Mouse (Mus musculus) yolk sac, embryonic 10.5 days (tissue): ENCODE measurements around the gene Ing1.

Experiments used
- DNase-seq: peaks from one replicate; pipeline ENCODE4 v3.0.0-alpha.2; 2017; ENCODE audit warnings: low spot score

The Ing1 gene

GRCm38 (mm10) chr8:11554799-11555719 lies at the start of gene Ing1:
Gene Ing1 (plus strand): TSS chr8:11555571.
- peak; percentile 96 for DNase-seq

DNA sequence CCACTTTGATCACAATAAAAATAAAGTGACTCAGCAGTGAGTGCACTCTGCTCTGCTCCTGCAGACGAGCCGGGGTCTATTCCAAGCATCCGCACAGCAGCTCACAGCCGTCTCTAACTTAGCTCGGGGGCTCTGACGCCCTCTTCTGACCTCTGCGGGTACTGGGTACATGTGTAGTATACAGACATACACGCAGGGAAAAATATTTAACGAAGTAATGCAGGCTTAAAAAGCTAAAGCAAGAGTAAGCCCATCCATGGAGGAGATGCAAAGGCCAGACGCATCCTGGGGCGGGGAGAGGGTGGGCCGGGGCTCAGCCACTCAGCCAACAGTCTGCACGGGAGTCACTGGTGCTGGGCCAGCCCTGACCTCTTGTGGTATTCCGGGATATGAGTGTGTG lies 49.3 kb upstream of the Ing1 start:
- no peak for DNase-seq

- DNase-seq, result no peak
Measured at GRCm38 (mm10) chr8:11506802-11507201, 48.6 kb upstream of the Ing1 start.

GRCm38 (mm10) chr8:11508880-11509279 lies 46.5 kb upstream of the Ing1 start:
- no peak for DNase-seq

DNA sequence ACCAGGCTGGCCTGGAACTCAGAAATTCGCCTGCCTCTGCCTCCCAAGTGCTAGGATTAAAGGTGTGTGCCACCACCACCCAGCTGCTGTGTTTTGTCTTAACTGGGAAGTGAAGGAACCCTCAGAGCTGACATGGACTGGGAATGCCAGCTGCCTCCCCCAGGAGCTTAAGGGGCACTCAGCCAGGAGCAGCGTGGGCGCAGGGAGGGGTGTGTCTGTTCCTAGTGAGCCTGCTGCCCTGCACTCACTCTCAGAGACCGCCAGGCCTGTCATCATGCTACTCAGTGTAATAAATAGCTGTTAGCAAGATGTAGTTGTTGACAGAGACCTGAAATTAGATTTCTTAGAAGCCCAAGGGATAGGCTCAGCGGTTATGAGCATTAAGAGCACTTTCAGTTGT lies 44.4 kb upstream of the Ing1 start:
- DNase-seq, result no peak

DNA sequence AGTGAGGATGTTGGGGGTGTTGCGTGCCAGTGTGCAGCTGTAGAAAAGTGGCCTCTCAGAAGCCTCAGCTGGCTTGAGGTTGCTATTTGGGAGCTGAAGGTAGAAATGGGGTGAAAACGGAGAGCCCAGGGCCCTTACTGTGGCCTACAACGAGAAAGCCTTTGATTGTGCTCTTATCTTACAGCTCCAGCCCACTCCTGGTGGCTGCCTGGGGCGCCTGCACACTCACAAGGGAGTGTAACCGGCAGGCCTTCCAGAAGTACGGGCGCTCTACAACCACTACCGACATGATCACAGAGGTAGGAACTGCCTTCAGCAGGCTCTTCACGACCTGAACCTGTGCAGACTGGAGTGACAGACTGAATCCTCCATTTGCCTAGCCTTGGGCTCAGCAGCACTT lies 42.7 kb upstream of the Ing1 start:
- DNase-seq, result no peak

- DNase-seq, result no peak
Measured at GRCm38 (mm10) chr8:11513247-11513646, 42.1 kb upstream of the Ing1 start.

DNA sequence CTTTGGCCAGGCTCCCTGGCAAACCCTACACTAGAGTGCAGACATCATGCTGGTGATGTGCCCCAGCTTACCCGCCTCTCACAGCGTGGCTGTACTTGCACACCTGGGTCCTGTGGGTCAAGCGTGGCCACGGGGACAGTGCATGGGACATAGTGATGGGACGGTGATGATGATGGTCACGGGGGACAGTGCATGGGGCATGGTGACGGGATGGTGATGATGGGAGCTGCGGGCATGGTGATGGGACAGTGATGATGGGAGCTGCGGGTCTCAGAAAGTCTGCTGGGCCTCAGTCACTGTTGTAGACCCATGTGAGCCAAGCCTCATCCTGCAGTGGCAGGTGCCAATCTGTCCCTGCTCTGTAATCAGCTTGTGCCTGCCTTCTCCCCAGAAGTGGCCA lies 39.1 kb upstream of the Ing1 start:
- DNase-seq, result no peak

GRCm38 (mm10) chr8:11517366-11518055 lies 37.9 kb upstream of the Ing1 start:
- no peak for DNase-seq

GRCm38 (mm10) chr8:11518056-11518396 lies 37.3 kb upstream of the Ing1 start:
- no peak for DNase-seq

GRCm38 (mm10) chr8:11518676-11519075 lies 36.7 kb upstream of the Ing1 start:
- no peak for DNase-seq

- DNase-seq, result no peak
Measured at GRCm38 (mm10) chr8:11523331-11523730, 32.0 kb upstream of the Ing1 start.

GRCm38 (mm10) chr8:11530155-11530770 lies 25.1 kb upstream of the Ing1 start:
- no peak for DNase-seq

DNA sequence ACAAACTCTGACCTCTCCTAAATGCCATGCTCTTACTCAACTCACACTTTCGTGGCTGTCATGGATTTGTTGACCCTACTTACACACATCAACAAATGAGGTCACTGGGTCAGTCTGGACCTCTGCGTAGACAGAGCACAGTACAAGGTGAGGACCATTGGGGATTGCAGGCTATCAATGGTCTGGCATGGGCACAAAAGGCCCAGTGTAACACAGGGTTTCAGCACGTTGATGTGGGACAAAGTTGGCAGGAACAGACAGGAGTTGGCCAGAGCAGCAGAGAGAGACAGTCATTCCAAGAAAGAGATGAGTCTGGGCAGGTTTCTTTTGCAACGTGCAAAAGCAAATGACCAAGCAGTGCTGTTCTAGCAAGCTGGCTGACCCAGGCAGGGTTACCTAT lies 24.5 kb upstream of the Ing1 start:
- DNase-seq, result no peak

GRCm38 (mm10) chr8:11534494-11534893 lies 20.9 kb upstream of the Ing1 start:
- no peak for DNase-seq

- no peak for DNase-seq
Measured at GRCm38 (mm10) chr8:11539049-11539448, 16.3 kb upstream of the Ing1 start.

DNA sequence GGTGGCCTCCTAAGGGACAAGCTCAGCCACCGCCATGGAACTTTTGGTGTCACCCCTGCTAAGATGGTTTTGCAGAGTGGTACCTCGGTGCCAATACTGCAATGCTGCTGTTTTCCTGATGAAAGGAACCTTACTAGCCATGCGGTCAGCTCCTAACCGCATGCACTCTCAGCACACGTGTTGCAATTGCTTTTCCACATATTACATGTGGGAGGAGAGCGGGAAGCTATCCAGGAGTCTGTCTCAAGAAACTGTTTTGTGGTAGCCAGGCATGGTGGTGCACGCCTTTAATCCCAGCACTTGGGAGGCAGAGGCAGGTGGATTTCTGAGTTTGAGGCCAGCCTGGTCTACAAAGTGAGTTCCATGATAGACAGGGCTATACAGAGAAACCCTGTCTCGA lies 15.2 kb upstream of the Ing1 start:
- DNase-seq, result no peak

- DNase-seq, result no peak
Measured at GRCm38 (mm10) chr8:11542031-11542430, 13.3 kb upstream of the Ing1 start.

DNA sequence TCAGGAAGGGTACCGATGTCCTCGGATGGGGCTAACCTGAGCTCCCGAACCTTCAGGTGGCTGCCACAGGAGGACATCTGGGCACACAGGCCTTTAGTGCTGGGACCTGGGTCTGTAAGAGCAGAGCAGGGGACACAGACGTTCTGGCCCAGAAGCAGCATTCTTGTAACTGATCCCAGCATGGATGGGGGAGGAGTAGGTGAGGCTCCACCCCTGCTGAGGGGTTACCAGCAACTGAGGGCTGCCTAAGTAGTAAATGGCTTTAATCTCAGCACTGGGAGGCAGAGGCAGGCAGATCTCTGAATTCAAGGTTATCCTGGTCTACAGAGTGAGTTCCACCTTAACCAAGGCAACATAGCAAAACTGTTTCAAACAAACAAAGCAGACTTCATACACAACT lies 12.5 kb upstream of the Ing1 start:
- DNase-seq, result no peak

DNA sequence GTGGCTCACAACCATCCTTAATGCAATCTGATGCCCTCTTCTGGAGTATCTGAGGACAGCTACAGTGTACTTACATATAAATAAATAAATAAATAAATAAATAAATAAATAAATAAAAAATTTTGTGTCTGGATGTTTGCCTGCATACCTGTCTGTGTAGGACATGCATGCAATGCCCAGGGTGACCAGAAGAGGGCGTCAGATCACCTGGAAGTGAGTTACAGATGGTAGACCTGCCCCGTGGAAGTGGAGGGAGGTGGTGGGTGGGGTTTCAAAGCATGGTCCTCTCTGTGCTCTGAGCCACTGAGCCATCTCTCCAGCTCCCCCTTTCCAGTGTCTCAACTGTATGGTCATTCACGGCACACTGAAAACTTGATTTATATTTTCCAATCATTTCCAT lies 11.0 kb upstream of the Ing1 start:
- no peak for DNase-seq

GRCm38 (mm10) chr8:11547063-11547462 lies 8.3 kb upstream of the Ing1 start:
- DNase-seq, result no peak

DNA sequence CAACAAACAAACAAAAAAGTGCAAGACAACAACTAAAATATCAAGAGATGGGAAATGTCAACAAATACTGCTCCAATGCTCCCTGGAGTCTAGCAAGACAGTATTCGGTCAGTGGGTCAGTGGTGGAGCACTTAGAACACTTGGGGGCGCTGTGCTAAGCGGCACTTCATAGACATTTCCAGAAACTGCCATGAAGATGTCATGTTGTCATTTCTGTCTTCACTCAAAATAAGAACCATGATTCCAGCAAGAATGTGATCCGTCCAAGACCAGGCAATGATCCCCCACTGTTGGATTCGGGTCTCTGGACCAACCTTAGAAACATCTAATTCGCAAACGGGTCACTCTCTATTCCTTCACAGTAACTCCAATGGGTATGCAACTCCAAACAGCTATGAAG lies 5.7 kb upstream of the Ing1 start:
- peak; percentile 49 for DNase-seq

- peak; percentile 92 for DNase-seq
Measured at GRCm38 (mm10) chr8:11550281-11550948, 5.0 kb upstream of the Ing1 start, which contains the start of gene Cars2. Gene Cars2 (minus strand): TSS chr8:11550783.
